Mouse (Mus musculus) olfactory bulb, adult 2 months (tissue): ENCODE results near the gene Usp3.

Experiments
- CTCF ChIP-seq: fragments of 200-500 bp; IDR thresholded peaks from 2 replicates; pipeline ENCODE4 v1.5.1; 2012; ENCODE audit warnings: low read depth, mild to moderate bottlenecking, low read length, moderate library complexity; ENCODE audit not compliant: insufficient read depth
- POLR2A ChIP-seq: fragments of 200-500 bp; IDR thresholded peaks from 2 replicates; pipeline ENCODE4 v1.6.1; 2012; ENCODE audit warnings: mild to moderate bottlenecking, low read depth, low read length, moderate library complexity; ENCODE audit not compliant: insufficient read depth

- no peak for TF ChIP-seq CTCF
- TF ChIP-seq POLR2A: no peak
These were observed 127.9 kb downstream of the Usp3 start for GRCm38 (mm10) chr9:66465087-66465486.
